ENCODE assay signal across 9 mouse cellular contexts in genomic region chr2:38616072-38616471, GRCm38 (mm10). TPM values are rescaled to one million over a fixed set of nuclear protein-coding genes. Genes with fewer than 3 reads are reported as not detected.
DNase-seq lines count a peak whose midpoint lies in the region; ATAC-seq and TF ChIP-seq lines count a peak whose summit lies in the region.
"Had no signal": no experiment of that assay in that cellular context is flagged by ENCODE, and none has a peak within 500 bp of the region (broad histone marks: within the 10 kb centered on the region; RNA-seq: fewer than 3 reads in every experiment).

No protein-coding gene starts in this region.

- DNase-seq in cerebellum, postnatal 14 days, result peak; percentile 30
- DNase-seq in left cerebral cortex, adult 2 months (ENCODE audit: extremely low spot score in 1 of 2, low spot score in 2 of 2), result peak in 1 of 2 experiments; percentile 30
- no peak for DNase-seq in left cerebral cortex, adult 9 months (ENCODE audit: low spot score in 2 of 2)
- DNase-seq in ES-E14 (ENCODE audit: low read depth, low spot score), result peak; percentile 22
- peak; percentile 56 for DNase-seq in lung, postnatal 36 days
- no peak for DNase-seq in urinary bladder, adult 18-20 months (ENCODE audit: low spot score in 2 of 2)

- no peaks in the 10 kb centered on the region for H3K9me3 ChIP-seq in ES-E14 (ENCODE audit: control insufficient read depth, insufficient read depth, low read depth, low read length)
- H3K9me3 ChIP-seq: heart, embryonic 13.5 days had no signal

- no peaks in the 10 kb centered on the region; a peak in 1 of 4 replicates for H3K4me1 ChIP-seq in ES-E14 (ENCODE audit: control insufficient read depth in 2 of 2, insufficient read depth in 2 of 2, low read length in 2 of 2, poor library complexity in 1 of 2)

- no peak for ATAC-seq in cerebellum, adult (ENCODE audit: insufficient number of reproducible peaks, low FRiP score, low TSS enrichment)
- peak; percentile 88 for ATAC-seq in granulocyte monocyte progenitor cell, adult 5-6 weeks (replicated peaks; ENCODE audit: poor library complexity, severe bottlenecking)

- H3K36me3 ChIP-seq in ES-E14 (ENCODE audit: control insufficient read depth, insufficient read depth, low read length, poor library complexity, severe bottlenecking), result peaks cover 10% of the 10 kb centered on the region

- no peak overlapping the region for H3K9ac ChIP-seq in ES-E14 (ENCODE audit: insufficient read depth, low read depth, low read length, poor library complexity, severe bottlenecking)
- H3K9ac ChIP-seq: heart, embryonic 13.5 days had no signal

- intact Hi-C loops in left cerebral cortex, adult 2 months (cut with DNase I), result loop anchor here (10.0 kb wide), 1 partner anchor 1171 kb away; the partner anchor contains the start of genes Rabgap1, Zbtb26 and Zbtb6

- H3K4me3 ChIP-seq in left cerebral cortex, adult 2 months, result no peak overlapping the region
- no peak overlapping the region for H3K4me3 ChIP-seq in ES-E14 (ENCODE audit: insufficient read depth in 1 of 2, low read depth in 1 of 2, low read length in 2 of 2, poor library complexity in 1 of 2, severe bottlenecking in 1 of 2)
- H3K4me3 ChIP-seq: heart, embryonic 13.5 days had no signal

- peak overlapping the region; percentile 13; the same call in 1 of the 2 replicates for H3K27ac ChIP-seq in left cerebral cortex, adult 2 months
- no peak overlapping the region for H3K27ac ChIP-seq in ES-E14 (ENCODE audit: insufficient read depth, low read depth, low read length, poor library complexity, severe bottlenecking)
- H3K27ac ChIP-seq: heart, embryonic 13.5 days had no signal

- TF ChIP-seq CTCF in left cerebral cortex, adult 2 months (IDR thresholded peaks at IDR 0.05), result peak; percentile 50

- in situ Hi-C loops in ES-E14 (cut with MboI; ENCODE audit: low sequenced_read_pairs in 2 of 2, unreplicated experiment in 2 of 2), result no loop called here

TF ChIP-seq in ES-E14, 5 proteins besides CTCF, POLR2A, EP300 and RAD21:
- TF ChIP-seq ZC3H11A (IDR thresholded peaks at IDR 0.05; ENCODE audit: borderline replicate concordance, low read depth, low read length) (no peak), MAFK (IDR thresholded peaks at IDR 0.05; ENCODE audit: insufficient read depth, low read depth, low read length) (no peak), CHD2 (IDR thresholded peaks at IDR 0.05; ENCODE audit: low read depth, low read length) (no peak), HCFC1 (IDR thresholded peaks at IDR 0.05; ENCODE audit: borderline replicate concordance, insufficient read depth, low read length) (no peak), ZNF384 (IDR thresholded peaks at IDR 0.05; ENCODE audit: low read depth, low read length) (no peak)

RNA-seq across cellular contexts. Expression of gene Psmb7, which starts 27.8 kb away (rescaled TPM):
- 100 to 1,000 TPM; 168 to 203 TPM for total RNA-seq in left cerebral cortex, adult 2 months (2021)
- total RNA-seq in ES-E14 (2012; rRNA removed), result 224 and 382 TPM in 2 replicates
- total RNA-seq in granulocyte monocyte progenitor cell, adult 5-6 weeks (2014; fragmentation: Nextera tagmentation), result 171 and 174 TPM in 2 replicates
- 303 and 314 TPM in 2 replicates for total RNA-seq in granulocyte monocyte progenitor cell, adult 5-6 weeks (2017)

Comparison
In these comparisons a context has a peak if more than half of its experiments do, and no peak if none do; other contexts are left out.
1. DNase-seq: peak in cerebellum, postnatal 14 days (2 of 2), ES-E14 (single experiment) and lung, postnatal 36 days (single experiment); none in left cerebral cortex, adult 9 months (0 of 2) and urinary bladder, adult 18-20 months (0 of 2).